Mouse (Mus musculus): ENCODE results near the gene Ppef2. TPM values are rescaled to one million over a fixed set of nuclear protein-coding genes. Genes with fewer than 3 reads are reported as not detected.

Ppef2 gene
- polyA plus RNA-seq, 2 experiments = 0.94 TPM; not detected in 1

- no peaks in the 10 kb centered on the region for H3K36me3 ChIP-seq (ENCODE audit: control insufficient read depth, insufficient read depth, low read length)
- no peak for TF ChIP-seq POLR2A (IDR thresholded peaks at IDR 0.05; ENCODE audit: borderline replicate concordance, extremely low read depth, insufficient read depth, insufficient read length)
- H3K27ac ChIP-seq (replicated peaks; ENCODE audit: low read depth, low read length) = no peak overlapping the region
- H3K9ac ChIP-seq (ENCODE audit: low read depth, low read length, severe bottlenecking) = no peak overlapping the region
- no peak overlapping the region for H3K4me3 ChIP-seq (replicated peaks; ENCODE audit: low read length)
- DNase-seq (ENCODE audit: low spot score) (no peak), ATAC-seq (ENCODE audit: low FRiP score, low read depth) (no peak)
- WGBS = 92% methylated on average over 7 of the region's 7 CpGs
- no peaks in the 10 kb centered on the region for H3K9me3 ChIP-seq (ENCODE audit: control insufficient read depth, low read length)
- H3K4me1 ChIP-seq (ENCODE audit: control insufficient read depth, insufficient read depth, low read length) = no peaks in the 10 kb centered on the region
- no peak overlapping the region for H3K4me2 ChIP-seq (replicated peaks; ENCODE audit: low read depth, low read length, severe bottlenecking)
- H3K27me3 ChIP-seq (ENCODE audit: control insufficient read depth, insufficient read depth, low read length) = no peaks in the 10 kb centered on the region
Observed at GRCm38 (mm10) chr5:92270496-92270895, 14.4 kb upstream of the Ppef2 start.

GRCm38 (mm10) chr5:92263761-92264359 lies 7.8 kb upstream of the Ppef2 start:
- no peak for TF ChIP-seq POLR2A (IDR thresholded peaks at IDR 0.05; ENCODE audit: borderline replicate concordance, extremely low read depth, insufficient read depth, insufficient read length)
- H3K9me3 ChIP-seq (ENCODE audit: control insufficient read depth, low read length) = no peaks in the 10 kb centered on the region
- no peak overlapping the region for H3K4me3 ChIP-seq (replicated peaks; ENCODE audit: low read length)
- peaks cover 9% of the 10 kb centered on the region; the same call in 1 of the 2 replicates for H3K4me1 ChIP-seq (ENCODE audit: control insufficient read depth, insufficient read depth, low read length)
- DNase-seq (ENCODE audit: low spot score) = peak; percentile 78
- ATAC-seq (ENCODE audit: low FRiP score, low read depth) = peak; percentile 73
- no peak overlapping the region for H3K4me2 ChIP-seq (replicated peaks; ENCODE audit: low read depth, low read length, severe bottlenecking)
- no peak overlapping the region for H3K9ac ChIP-seq (ENCODE audit: low read depth, low read length, severe bottlenecking)
- no peaks in the 10 kb centered on the region for H3K36me3 ChIP-seq (ENCODE audit: control insufficient read depth, insufficient read depth, low read length)
- no peaks in the 10 kb centered on the region for H3K27me3 ChIP-seq (ENCODE audit: control insufficient read depth, insufficient read depth, low read length)
- H3K27ac ChIP-seq (replicated peaks; ENCODE audit: low read depth, low read length) = peak overlapping the region; percentile 43; the same call in 1 of the 2 replicates
- WGBS = 45% methylated on average over 4 of the region's 4 CpGs

GRCm38 (mm10) chr5:92262646-92263045 lies 6.6 kb upstream of the Ppef2 start:
- DNase-seq (ENCODE audit: low spot score) (no peak), ATAC-seq (ENCODE audit: low FRiP score, low read depth) (no peak)
- peaks cover 9% of the 10 kb centered on the region; the same call in 1 of the 2 replicates for H3K4me1 ChIP-seq (ENCODE audit: control insufficient read depth, insufficient read depth, low read length)
- H3K4me2 ChIP-seq (replicated peaks; ENCODE audit: low read depth, low read length, severe bottlenecking) = no peak overlapping the region
- no peak overlapping the region for H3K27ac ChIP-seq (replicated peaks; ENCODE audit: low read depth, low read length)
- H3K36me3 ChIP-seq (ENCODE audit: control insufficient read depth, insufficient read depth, low read length) = no peaks in the 10 kb centered on the region
- WGBS = 86% methylated on average over 8 of the region's 8 CpGs
- no peak for TF ChIP-seq POLR2A (IDR thresholded peaks at IDR 0.05; ENCODE audit: borderline replicate concordance, extremely low read depth, insufficient read depth, insufficient read length)
- H3K27me3 ChIP-seq (ENCODE audit: control insufficient read depth, insufficient read depth, low read length) = no peaks in the 10 kb centered on the region
- no peak overlapping the region for H3K4me3 ChIP-seq (replicated peaks; ENCODE audit: low read length)
- no peaks in the 10 kb centered on the region for H3K9me3 ChIP-seq (ENCODE audit: control insufficient read depth, low read length)
- no peak overlapping the region for H3K9ac ChIP-seq (ENCODE audit: low read depth, low read length, severe bottlenecking)

DNA sequence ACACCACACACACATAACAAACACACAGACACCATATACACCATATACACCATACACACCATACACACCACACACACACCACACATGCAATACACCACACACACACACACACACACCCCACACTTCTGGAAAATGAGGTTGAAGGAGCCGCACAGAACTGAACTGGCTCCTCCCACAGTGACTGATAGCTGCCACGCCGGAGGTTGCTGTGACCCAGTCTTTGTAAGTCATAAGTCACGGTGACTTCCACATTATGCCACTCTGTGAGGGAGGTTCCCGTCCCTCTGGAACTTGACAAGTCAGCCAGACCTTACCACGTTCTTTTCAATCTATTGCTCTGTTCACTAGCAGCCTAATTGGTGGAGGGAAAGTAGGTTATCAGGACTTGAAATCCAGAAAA lies 1.6 kb downstream of the Ppef2 start:
- Histone ChIP-seq H3K4me2 (replicated peaks; ENCODE audit: low read depth, low read length, severe bottlenecking) (no peak overlapping the region), H3K27ac (replicated peaks; ENCODE audit: low read depth, low read length) (no peak overlapping the region), H3K36me3 (ENCODE audit: control insufficient read depth, insufficient read depth, low read length) (no peaks in the 10 kb centered on the region), H3K9me3 (ENCODE audit: control insufficient read depth, low read length) (no peaks in the 10 kb centered on the region), H3K9ac (ENCODE audit: low read depth, low read length, severe bottlenecking) (no peak overlapping the region), H3K27me3 (ENCODE audit: control insufficient read depth, insufficient read depth, low read length) (no peaks in the 10 kb centered on the region), H3K4me3 (replicated peaks; ENCODE audit: low read length) (no peak overlapping the region), H3K4me1 (ENCODE audit: control insufficient read depth, insufficient read depth, low read length) (no peaks in the 10 kb centered on the region; the same call in 1 of the 2 replicates)
- no peak for TF ChIP-seq POLR2A (IDR thresholded peaks at IDR 0.05; ENCODE audit: borderline replicate concordance, extremely low read depth, insufficient read depth, insufficient read length)
- no peak for ATAC-seq (ENCODE audit: low FRiP score, low read depth)
- no peak for DNase-seq (ENCODE audit: low spot score)
- 61% methylated on average over 6 of the region's 6 CpGs for WGBS

DNA sequence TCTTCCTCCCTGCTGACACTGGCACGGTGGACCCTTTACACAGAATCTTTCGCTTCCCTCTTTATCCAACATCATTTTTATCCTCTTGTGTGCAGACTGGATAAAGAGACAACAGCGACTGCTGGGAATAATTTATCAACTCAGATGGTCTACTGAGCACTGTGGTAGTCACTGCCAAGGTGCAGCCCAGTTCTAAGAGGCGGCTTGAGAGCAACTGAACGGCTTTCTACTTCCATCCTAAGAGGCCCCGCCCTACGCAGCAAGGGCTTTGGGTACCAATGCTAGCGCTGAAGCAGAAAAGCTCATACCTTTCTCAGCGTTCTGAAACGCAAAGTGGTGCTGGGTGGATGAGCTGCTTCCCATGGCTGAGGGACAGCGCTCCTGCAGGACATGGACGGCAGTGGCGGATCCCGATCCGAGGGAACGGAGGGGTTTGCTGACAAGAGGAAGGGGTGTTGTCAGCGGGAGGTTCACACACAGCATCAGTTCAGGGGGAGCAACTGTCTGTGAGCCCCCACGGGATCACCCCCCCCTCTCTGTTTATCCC lies 3.2 kb downstream of the Ppef2 start:
- 33% methylated on average over 18 of the region's 18 CpGs for WGBS
- no peak overlapping the region for H3K9ac ChIP-seq (ENCODE audit: low read depth, low read length, severe bottlenecking)
- H3K9me3 ChIP-seq (ENCODE audit: control insufficient read depth, low read length) = no peaks in the 10 kb centered on the region
- H3K4me1 ChIP-seq (ENCODE audit: control insufficient read depth, insufficient read depth, low read length) = no peaks in the 10 kb centered on the region; the same call in 1 of the 2 replicates
- H3K4me2 ChIP-seq (replicated peaks; ENCODE audit: low read depth, low read length, severe bottlenecking) = no peak overlapping the region
- no peak for TF ChIP-seq POLR2A (IDR thresholded peaks at IDR 0.05; ENCODE audit: borderline replicate concordance, extremely low read depth, insufficient read depth, insufficient read length)
- no peak for ATAC-seq (ENCODE audit: low FRiP score, low read depth)
- no peak for DNase-seq (ENCODE audit: low spot score)
- H3K27me3 ChIP-seq (ENCODE audit: control insufficient read depth, insufficient read depth, low read length) = no peaks in the 10 kb centered on the region
- H3K27ac ChIP-seq (replicated peaks; ENCODE audit: low read depth, low read length) = no peak overlapping the region
- no peak overlapping the region for H3K4me3 ChIP-seq (replicated peaks; ENCODE audit: low read length)
- H3K36me3 ChIP-seq (ENCODE audit: control insufficient read depth, insufficient read depth, low read length) = no peaks in the 10 kb centered on the region

All from limb, embryonic 14.5 days (tissue).